Mouse (Mus musculus): ENCODE measurements around the gene Myrip. TPM values are rescaled to one million over a fixed set of nuclear protein-coding genes. Genes with fewer than 3 reads are reported as not detected.
"Not testable (repeated sequence)": the region's sequence is repeated elsewhere in the genome, so short reads cannot be mapped to it uniquely, and the experiment has no call there.

Gene Myrip
- polyA plus RNA-seq, 1 experiment from 2014 or later, result 0.88 TPM

- Histone ChIP-seq H3K9me3 (ENCODE audit: control insufficient read depth, low read length) (no peaks in the 10 kb centered on the region), H3K9ac (ENCODE audit: low read length) (no peak overlapping the region), H3K27ac (ENCODE audit: low read depth, low read length) (no peak overlapping the region), H3K27me3 (ENCODE audit: control insufficient read depth, insufficient read depth, low read length) (no peaks in the 10 kb centered on the region), H3K4me1 (ENCODE audit: control insufficient read depth, insufficient read depth, low read length) (no peaks in the 10 kb centered on the region), H3K4me3 (ENCODE audit: low read depth, low read length) (no peak overlapping the region), H3K36me3 (ENCODE audit: control insufficient read depth, insufficient read depth, low read length) (no peaks in the 10 kb centered on the region), H3K4me2 (ENCODE audit: low read depth) (no peak overlapping the region)
- 48% methylated on average over 9 of the region's 9 CpGs for WGBS
- no peak for ATAC-seq (ENCODE audit: insufficient read depth, low FRiP score, low TSS enrichment)
- DNase-seq (ENCODE audit: low spot score), result no peak
Measured at GRCm38 (mm10) chr9:120395188-120395587, 93.9 kb downstream of the Myrip start.

GRCm38 (mm10) chr9:120396579-120397185, 95.4 kb downstream of the Myrip start:
- WGBS, result 92% methylated on average over 7 of the region's 7 CpGs
- Histone ChIP-seq H3K4me3 (ENCODE audit: low read depth, low read length) (no peak overlapping the region), H3K4me2 (ENCODE audit: low read depth) (no peak overlapping the region), H3K36me3 (ENCODE audit: control insufficient read depth, insufficient read depth, low read length) (no peaks in the 10 kb centered on the region), H3K4me1 (ENCODE audit: control insufficient read depth, insufficient read depth, low read length) (no peaks in the 10 kb centered on the region), H3K9ac (ENCODE audit: low read length) (no peak overlapping the region), H3K9me3 (ENCODE audit: control insufficient read depth, low read length) (no peaks in the 10 kb centered on the region), H3K27me3 (ENCODE audit: control insufficient read depth, insufficient read depth, low read length) (no peaks in the 10 kb centered on the region), H3K27ac (ENCODE audit: low read depth, low read length) (no peak overlapping the region)
- DNase-seq (ENCODE audit: low spot score) (no peak), ATAC-seq (ENCODE audit: insufficient read depth, low FRiP score, low TSS enrichment) (no peak)

- Histone ChIP-seq H3K4me2 (ENCODE audit: low read depth) (no peak overlapping the region), H3K9ac (ENCODE audit: low read length) (no peak overlapping the region), H3K27ac (ENCODE audit: low read depth, low read length) (no peak overlapping the region), H3K27me3 (ENCODE audit: control insufficient read depth, insufficient read depth, low read length) (no peaks in the 10 kb centered on the region), H3K4me1 (ENCODE audit: control insufficient read depth, insufficient read depth, low read length) (no peaks in the 10 kb centered on the region), H3K9me3 (ENCODE audit: control insufficient read depth, low read length) (no peaks in the 10 kb centered on the region), H3K4me3 (ENCODE audit: low read depth, low read length) (no peak overlapping the region), H3K36me3 (ENCODE audit: control insufficient read depth, insufficient read depth, low read length) (no peaks in the 10 kb centered on the region)
- DNase-seq (ENCODE audit: low spot score) (no peak), ATAC-seq (ENCODE audit: insufficient read depth, low FRiP score, low TSS enrichment) (no peak)
- 94% methylated on average over 8 of the region's 8 CpGs for WGBS
Measured at GRCm38 (mm10) chr9:120398289-120398688, 97.0 kb downstream of the Myrip start.

GRCm38 (mm10) chr9:120399537-120399936, 98.2 kb downstream of the Myrip start:
- not testable (repeated sequence) for H3K27ac ChIP-seq (ENCODE audit: low read depth, low read length); H3K9me3 ChIP-seq (ENCODE audit: control insufficient read depth, low read length); H3K4me1 ChIP-seq (ENCODE audit: control insufficient read depth, insufficient read depth, low read length); H3K4me3 ChIP-seq (ENCODE audit: low read depth, low read length); H3K4me2 ChIP-seq (ENCODE audit: low read depth); H3K9ac ChIP-seq (ENCODE audit: low read length); H3K27me3 ChIP-seq (ENCODE audit: control insufficient read depth, insufficient read depth, low read length); H3K36me3 ChIP-seq (ENCODE audit: control insufficient read depth, insufficient read depth, low read length); DNase-seq (ENCODE audit: low spot score); ATAC-seq (ENCODE audit: insufficient read depth, low FRiP score, low TSS enrichment)
- WGBS, result 88% methylated on average over 2 of the region's 2 CpGs

- H3K4me3 ChIP-seq (ENCODE audit: low read depth, low read length), result no peak overlapping the region
- WGBS, result 83% methylated on average over 3 of the region's 3 CpGs
- DNase-seq (ENCODE audit: low spot score) (no peak), ATAC-seq (ENCODE audit: insufficient read depth, low FRiP score, low TSS enrichment) (no peak)
- H3K9ac ChIP-seq (ENCODE audit: low read length), result no peak overlapping the region
- no peaks in the 10 kb centered on the region for H3K4me1 ChIP-seq (ENCODE audit: control insufficient read depth, insufficient read depth, low read length)
- no peak overlapping the region for H3K27ac ChIP-seq (ENCODE audit: low read depth, low read length)
- H3K27me3 ChIP-seq (ENCODE audit: control insufficient read depth, insufficient read depth, low read length), result no peaks in the 10 kb centered on the region
- no peak overlapping the region for H3K4me2 ChIP-seq (ENCODE audit: low read depth)
- no peaks in the 10 kb centered on the region for H3K36me3 ChIP-seq (ENCODE audit: control insufficient read depth, insufficient read depth, low read length)
- H3K9me3 ChIP-seq (ENCODE audit: control insufficient read depth, low read length), result no peaks in the 10 kb centered on the region
Measured at GRCm38 (mm10) chr9:120402368-120402767, 101.1 kb downstream of the Myrip start.

- Histone ChIP-seq H3K4me1 (ENCODE audit: control insufficient read depth, insufficient read depth, low read length) (no peaks in the 10 kb centered on the region), H3K4me2 (ENCODE audit: low read depth) (no peak overlapping the region), H3K9me3 (ENCODE audit: control insufficient read depth, low read length) (no peaks in the 10 kb centered on the region), H3K27ac (ENCODE audit: low read depth, low read length) (no peak overlapping the region), H3K9ac (ENCODE audit: low read length) (no peak overlapping the region), H3K36me3 (ENCODE audit: control insufficient read depth, insufficient read depth, low read length) (no peaks in the 10 kb centered on the region), H3K27me3 (ENCODE audit: control insufficient read depth, insufficient read depth, low read length) (no peaks in the 10 kb centered on the region), H3K4me3 (ENCODE audit: low read depth, low read length) (no peak overlapping the region)
- 76% methylated on average over 5 of the region's 5 CpGs for WGBS
- ATAC-seq (ENCODE audit: insufficient read depth, low FRiP score, low TSS enrichment) (no peak), DNase-seq (ENCODE audit: low spot score) (no peak)
Measured at GRCm38 (mm10) chr9:120403661-120404060, 102.3 kb downstream of the Myrip start.

- WGBS, result 83% methylated on average over 17 of the region's 17 CpGs
- H3K27me3 ChIP-seq (ENCODE audit: control insufficient read depth, insufficient read depth, low read length), result no peaks in the 10 kb centered on the region
- no peak for DNase-seq (ENCODE audit: low spot score)
- no peak overlapping the region for H3K27ac ChIP-seq (ENCODE audit: low read depth, low read length)
- no peaks in the 10 kb centered on the region for H3K36me3 ChIP-seq (ENCODE audit: control insufficient read depth, insufficient read depth, low read length)
- H3K4me3 ChIP-seq (ENCODE audit: low read depth, low read length), result no peak overlapping the region
- H3K4me1 ChIP-seq (ENCODE audit: control insufficient read depth, insufficient read depth, low read length), result no peaks in the 10 kb centered on the region
- ATAC-seq (ENCODE audit: insufficient read depth, low FRiP score, low TSS enrichment), result no peak
- no peak overlapping the region for H3K9ac ChIP-seq (ENCODE audit: low read length)
- no peaks in the 10 kb centered on the region for H3K9me3 ChIP-seq (ENCODE audit: control insufficient read depth, low read length)
- no peak overlapping the region for H3K4me2 ChIP-seq (ENCODE audit: low read depth)
Measured at GRCm38 (mm10) chr9:120409663-120410181, 108.4 kb downstream of the Myrip start.

GRCm38 (mm10) chr9:120410421-120410820, 109.1 kb downstream of the Myrip start:
- no peak for ATAC-seq (ENCODE audit: insufficient read depth, low FRiP score, low TSS enrichment)
- Histone ChIP-seq H3K9me3 (ENCODE audit: control insufficient read depth, low read length) (no peaks in the 10 kb centered on the region), H3K27ac (ENCODE audit: low read depth, low read length) (no peak overlapping the region), H3K4me1 (ENCODE audit: control insufficient read depth, insufficient read depth, low read length) (no peaks in the 10 kb centered on the region), H3K4me3 (ENCODE audit: low read depth, low read length) (no peak overlapping the region), H3K9ac (ENCODE audit: low read length) (no peak overlapping the region), H3K4me2 (ENCODE audit: low read depth) (no peak overlapping the region), H3K36me3 (ENCODE audit: control insufficient read depth, insufficient read depth, low read length) (no peaks in the 10 kb centered on the region), H3K27me3 (ENCODE audit: control insufficient read depth, insufficient read depth, low read length) (no peaks in the 10 kb centered on the region)
- WGBS, result 35% methylated on average over 5 of the region's 5 CpGs
- DNase-seq (ENCODE audit: low spot score), result peak; percentile 39

- ATAC-seq (ENCODE audit: insufficient read depth, low FRiP score, low TSS enrichment) (no peak; the same call in 1 of the 2 replicates), DNase-seq (ENCODE audit: low spot score) (peak; percentile 75)
- no peak overlapping the region for H3K27ac ChIP-seq (ENCODE audit: low read depth, low read length)
- no peak overlapping the region for H3K4me3 ChIP-seq (ENCODE audit: low read depth, low read length)
- no peak overlapping the region for H3K9ac ChIP-seq (ENCODE audit: low read length)
- no peaks in the 10 kb centered on the region for H3K4me1 ChIP-seq (ENCODE audit: control insufficient read depth, insufficient read depth, low read length)
- H3K9me3 ChIP-seq (ENCODE audit: control insufficient read depth, low read length), result no peaks in the 10 kb centered on the region
- no peaks in the 10 kb centered on the region for H3K27me3 ChIP-seq (ENCODE audit: control insufficient read depth, insufficient read depth, low read length)
- H3K4me2 ChIP-seq (ENCODE audit: low read depth), result no peak overlapping the region
- H3K36me3 ChIP-seq (ENCODE audit: control insufficient read depth, insufficient read depth, low read length), result no peaks in the 10 kb centered on the region
- 0% methylated on average over 6 of the region's 7 CpGs for WGBS
Measured at GRCm38 (mm10) chr9:120415504-120415903, 114.2 kb downstream of the Myrip start.
